18 mouse cellular contexts compared by ENCODE assay signal in the genomic region with DNA sequence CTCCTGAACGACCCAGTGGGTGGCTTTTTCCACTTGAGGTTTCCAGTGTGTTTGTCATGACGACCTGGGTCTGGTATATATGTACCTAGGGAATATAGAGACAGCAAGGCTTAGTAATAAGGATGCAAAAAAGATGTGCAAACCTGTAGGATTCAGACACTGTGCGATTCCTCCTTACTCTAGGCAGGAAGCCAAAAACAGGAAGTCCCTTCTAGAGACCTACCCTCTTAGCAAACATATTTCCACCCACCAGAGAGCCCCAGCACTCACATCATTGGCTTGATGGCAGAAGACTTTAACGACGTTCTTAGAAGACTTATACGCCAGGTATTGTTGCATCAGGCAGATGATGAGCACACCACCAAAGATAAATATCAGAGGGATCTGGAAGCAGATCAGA. TPM values are rescaled to one million over a fixed set of nuclear protein-coding genes. Genes with fewer than 3 reads are reported as not detected.
A peak's percentile ranks its signal among the peaks of the same experiment; 100 is the strongest.
DNase-seq lines count a peak whose midpoint lies in the region; TF ChIP-seq lines count a peak whose summit lies in the region.
"Had no signal": no experiment of that assay in that cellular context is flagged by ENCODE, and none has a peak within 500 bp of the region (broad histone marks: within the 10 kb centered on the region; RNA-seq: fewer than 3 reads in every experiment).

No protein-coding gene starts in this region.

- TF ChIP-seq RAD21 in MEL (IDR thresholded peaks at IDR 0.05; ENCODE audit: low read depth, low read length) = no peak

- H3K9ac ChIP-seq in MEL (ENCODE audit: control insufficient read depth, low read depth, low read length, poor library complexity, severe bottlenecking) = no peak overlapping the region
- H3K9ac ChIP-seq: embryonic facial prominence, embryonic 13.5 days; forebrain, embryonic 12.5 days; hindbrain, embryonic 12.5 days; liver, embryonic 15.5 days had no signal

- peak; percentile 9; the same call in 1 of the 2 replicates for TF ChIP-seq POLR2A in spleen, adult 2 months (IDR thresholded peaks at IDR 0.05; ENCODE audit: low read depth, low read length)
- no peak for TF ChIP-seq POLR2A in MEL (IDR thresholded peaks at IDR 0.05; ENCODE audit: control insufficient read depth in 1 of 2, insufficient read depth in 1 of 2, low read depth in 1 of 2, low read length in 2 of 2, poor library complexity in 1 of 2)
- no peak for TF ChIP-seq POLR2A in cortical plate, adult 2 months (IDR thresholded peaks at IDR 0.05; ENCODE audit: extremely low read depth, insufficient read depth, low read length)
- TF ChIP-seq POLR2A in small intestine, adult 2 months (IDR thresholded peaks at IDR 0.05; ENCODE audit: low read depth, low read length) = no peak

- H3K27me3 ChIP-seq in spleen, adult 2 months (ENCODE audit: control insufficient read depth, insufficient read depth, low read length) = no peaks in the 10 kb centered on the region
- peaks cover 2 to 4% of the 10 kb centered on the region in 2 experiments; a peak in 3 of 4 replicates for H3K27me3 ChIP-seq in MEL (ENCODE audit: control insufficient read depth in 1 of 2, insufficient read depth in 2 of 2, low read length in 2 of 2)
- H3K27me3 ChIP-seq in small intestine, adult 2 months (ENCODE audit: control insufficient read depth, insufficient read depth, low read length) = no peaks in the 10 kb centered on the region
- H3K27me3 ChIP-seq: embryonic facial prominence, embryonic 13.5 days; hindbrain, embryonic 12.5 days; liver, embryonic 15.5 days; megakaryocyte, embryonic 14.5 days had no signal

- H3K36me3 ChIP-seq in spleen, adult 2 months (ENCODE audit: control insufficient read depth, insufficient read depth, low read length) = no peaks in the 10 kb centered on the region
- no peaks in the 10 kb centered on the region; a peak in 1 of 4 replicates for H3K36me3 ChIP-seq in MEL (ENCODE audit: control insufficient read depth in 1 of 2, insufficient read depth in 2 of 2, low read length in 2 of 2)
- peaks cover 6% of the 10 kb centered on the region; the same call in 1 of the 2 replicates for H3K36me3 ChIP-seq in small intestine, adult 2 months (ENCODE audit: control insufficient read depth, insufficient read depth, low read length)
- H3K36me3 ChIP-seq: embryonic facial prominence, embryonic 13.5 days; forebrain, embryonic 12.5 days; G1E; hindbrain, embryonic 12.5 days; liver, embryonic 15.5 days had no signal

- H3K27ac ChIP-seq in spleen, adult 2 months (ENCODE audit: insufficient read depth, low read length) = peak overlapping the region; percentile 70; the same call in 1 of the 2 replicates
- no peak overlapping the region for H3K27ac ChIP-seq in MEL (ENCODE audit: control insufficient read depth, low read depth, low read length)
- peak overlapping the region; percentile 40; the same call in 1 of the 2 replicates for H3K27ac ChIP-seq in cortical plate, adult 2 months (ENCODE audit: insufficient read depth, low read length)
- H3K27ac ChIP-seq in small intestine, adult 2 months (ENCODE audit: insufficient read depth, low read depth, low read length) = peak overlapping the region; percentile 75
- H3K27ac ChIP-seq: embryonic facial prominence, embryonic 13.5 days; forebrain, embryonic 12.5 days; hindbrain, embryonic 12.5 days; liver, embryonic 15.5 days had no signal

- no peak overlapping the region for H3K4me3 ChIP-seq in spleen, adult 2 months (ENCODE audit: extremely low read depth, insufficient read depth, insufficient read length)
- no peak overlapping the region for H3K4me3 ChIP-seq in MEL (ENCODE audit: control insufficient read depth in 1 of 2, insufficient read depth in 1 of 2, low read depth in 2 of 2, low read length in 2 of 2)
- H3K4me3 ChIP-seq in cortical plate, adult 2 months (ENCODE audit: insufficient read depth, low read length) = no peak overlapping the region
- H3K4me3 ChIP-seq in small intestine, adult 2 months (ENCODE audit: low read depth, low read length) = no peak overlapping the region
- H3K4me3 ChIP-seq: embryonic facial prominence, embryonic 13.5 days; forebrain, embryonic 12.5 days; hindbrain, embryonic 12.5 days; liver, embryonic 15.5 days; megakaryocyte, embryonic 14.5 days; myocyte had no signal

- DNase-seq in spleen, adult 2 months (ENCODE audit: low read depth in 1 of 2, low spot score in 2 of 2) = peak; percentile 43 to 51
- DNase-seq in spleen, postnatal 4 days (ENCODE audit: low spot score in 2 of 2) = no peak
- DNase-seq in MEL (ENCODE audit: low read depth, low spot score) = peak; percentile 28
- no peak for DNase-seq in neural tube, embryonic 10.5 days (ENCODE audit: extremely low spot score, low spot score)
- no peak for DNase-seq in adrenal gland, postnatal 14 days
- DNase-seq: cerebellum, postnatal 10 days; kidney, adult 9 months had no signal

- TF ChIP-seq EP300 in MEL (IDR thresholded peaks at IDR 0.05; ENCODE audit: low read depth in 1 of 2, low read length in 2 of 2) = no peak

- H3K79me2 ChIP-seq in MEL (ENCODE audit: control insufficient read depth, insufficient read depth, low read length, poor library complexity) = no peaks in the 10 kb centered on the region

- no peak for TF ChIP-seq CTCF in spleen, adult 2 months (IDR thresholded peaks at IDR 0.05; ENCODE audit: extremely low read depth, insufficient read depth, insufficient read length, insufficient replicate concordance)
- no peak for TF ChIP-seq CTCF in MEL (IDR thresholded peaks at IDR 0.05 in 2 of 3, conservative IDR thresholded peaks at IDR 0.05 in 1 of 3; ENCODE audit: control insufficient read depth in 1 of 3, insufficient read depth in 1 of 3, low read depth in 2 of 3, low read length in 3 of 3, poor library complexity in 1 of 3, severe bottlenecking in 1 of 3)
- TF ChIP-seq CTCF in cortical plate, adult 2 months (IDR thresholded peaks at IDR 0.05; ENCODE audit: extremely low read depth, insufficient read depth, low read length) = no peak
- TF ChIP-seq CTCF in small intestine, adult 2 months (IDR thresholded peaks at IDR 0.05; ENCODE audit: extremely low read depth, insufficient read length, insufficient replicate concordance, low read depth, low read length) = no peak

- 15% methylated on average over 6 of the region's 6 CpGs for WGBS in spleen, adult 2 months
- WGBS in small intestine, adult 2 months = 62% methylated on average over 6 of the region's 6 CpGs

- no peaks in the 10 kb centered on the region for H3K9me3 ChIP-seq in MEL (replicated peaks; ENCODE audit: insufficient read depth, low read length)
- H3K9me3 ChIP-seq: embryonic facial prominence, embryonic 13.5 days; forebrain, embryonic 12.5 days; G1E; hindbrain, embryonic 12.5 days; liver, embryonic 15.5 days; megakaryocyte, embryonic 14.5 days had no signal

- peaks cover 25% of the 10 kb centered on the region; the same call in 1 of the 2 replicates for H3K4me1 ChIP-seq in spleen, adult 2 months (ENCODE audit: control insufficient read depth, insufficient read depth, insufficient read length)
- no peaks in the 10 kb centered on the region for H3K4me1 ChIP-seq in MEL (ENCODE audit: control insufficient read depth in 1 of 2, insufficient read depth in 2 of 2, low read length in 2 of 2)
- no peaks in the 10 kb centered on the region for H3K4me1 ChIP-seq in cortical plate, adult 2 months (ENCODE audit: control insufficient read depth, insufficient read depth, low read length)
- H3K4me1 ChIP-seq in small intestine, adult 2 months (ENCODE audit: control insufficient read depth, insufficient read depth, insufficient read length, low read length) = peaks cover 12% of the 10 kb centered on the region
- H3K4me1 ChIP-seq: embryonic facial prominence, embryonic 13.5 days; forebrain, embryonic 12.5 days; hindbrain, embryonic 12.5 days had no signal

TF ChIP-seq in MEL, 35 proteins besides CTCF, POLR2A, EP300 and RAD21 (continues in another document):
- TF ChIP-seq POLR2AphosphoS5 (IDR thresholded peaks at IDR 0.05; ENCODE audit: borderline replicate concordance, low read depth, low read length) (no peak), ZC3H11A (IDR thresholded peaks at IDR 0.05; ENCODE audit: low read depth, low read length) (no peak), ETS1 (IDR thresholded peaks at IDR 0.05; ENCODE audit: low read depth, low read length) (no peak), ZKSCAN1 (IDR thresholded peaks at IDR 0.05; ENCODE audit: low read depth, low read length) (no peak), MAX (IDR thresholded peaks at IDR 0.05; ENCODE audit: low read length) (no peak), TBP (IDR thresholded peaks at IDR 0.05; ENCODE audit: low read depth, low read length) (no peak), SIN3A (IDR thresholded peaks at IDR 0.05; ENCODE audit: low read length) (no peak), CHD1 (IDR thresholded peaks at IDR 0.05; ENCODE audit: low read depth, low read length) (no peak), MYB (IDR thresholded peaks at IDR 0.05; ENCODE audit: low read depth, low read length) (no peak), GABPA (IDR thresholded peaks at IDR 0.05; ENCODE audit: low read depth, low read length) (no peak), BHLHE40 (IDR thresholded peaks at IDR 0.05; ENCODE audit: borderline replicate concordance, low read depth, low read length) (no peak), RCOR1 (IDR thresholded peaks at IDR 0.05; ENCODE audit: low read depth, low read length) (no peak), NRF1 (IDR thresholded peaks at IDR 0.05; ENCODE audit: insufficient read depth, low read depth, low read length, poor library complexity, severe bottlenecking) (no peak)

RNA-seq across cellular contexts. Expression of gene Ms4a18, which starts 30.2 kb away (rescaled TPM):
- polyA plus RNA-seq in spleen, adult 2 months (2012; rRNA removed) = not detected in 2 replicates
- not detected in 2 replicates for total RNA-seq in MEL (2012; rRNA removed)
- not detected for polyA plus RNA-seq in MEL (2012; ENCODE audit: insufficient read depth in 1 of 2, insufficient read length in 2 of 2, low read depth in 1 of 2, low replicate concordance in 2 of 2, missing spikeins in 1 of 2)
- polyA plus RNA-seq in cortical plate, adult 2 months (2012; rRNA removed) = not detected in 2 replicates
- 30.4 and 79.4 TPM in 2 replicates for polyA plus RNA-seq in small intestine, adult 2 months (2012; rRNA removed)
- total RNA-seq in adrenal gland, postnatal 14 days (2021) = not detected in 2 replicates
- total RNA-seq: G1E; left cerebral cortex, postnatal 36 days had no signal
- polyA plus RNA-seq: embryonic facial prominence, embryonic 13.5 days; forebrain, embryonic 12.5 days; G1E; heart, embryonic 11.5 days; hindbrain, embryonic 12.5 days had no signal

RNA-seq across cellular contexts. Expression of gene Ms4a8a, which starts 32.9 kb away (rescaled TPM):
- 2.1 and 2.6 TPM in 2 replicates for polyA plus RNA-seq in spleen, adult 2 months (2012; rRNA removed)
- not detected in 2 replicates for total RNA-seq in MEL (2012; rRNA removed)
- not detected for polyA plus RNA-seq in MEL (2012; ENCODE audit: insufficient read depth in 1 of 2, insufficient read length in 2 of 2, low read depth in 1 of 2, low replicate concordance in 2 of 2, missing spikeins in 1 of 2)
- 0.11 and 0.13 TPM in 2 replicates for polyA plus RNA-seq in cortical plate, adult 2 months (2012; rRNA removed)
- polyA plus RNA-seq in small intestine, adult 2 months (2012; rRNA removed) = 173 and 417 TPM in 2 replicates
- 1.5 and 2.5 TPM in 2 replicates for total RNA-seq in adrenal gland, postnatal 14 days (2021)
- total RNA-seq: G1E; left cerebral cortex, postnatal 36 days had no signal
- polyA plus RNA-seq: embryonic facial prominence, embryonic 13.5 days; forebrain, embryonic 12.5 days; G1E; heart, embryonic 11.5 days; hindbrain, embryonic 12.5 days had no signal

RNA-seq across cellular contexts. Expression of gene Ms4a15, which starts 55.0 kb away (rescaled TPM):
- polyA plus RNA-seq in spleen, adult 2 months (2012; rRNA removed) = 0.06 and 0.35 TPM in 2 replicates
- total RNA-seq in MEL (2012; rRNA removed) = not detected in 2 replicates
- not detected for polyA plus RNA-seq in MEL (2012; ENCODE audit: insufficient read depth in 1 of 2, insufficient read length in 2 of 2, low read depth in 1 of 2, low replicate concordance in 2 of 2, missing spikeins in 1 of 2)
- polyA plus RNA-seq in cortical plate, adult 2 months (2012; rRNA removed) = not detected in 2 replicates
- polyA plus RNA-seq in small intestine, adult 2 months (2012; rRNA removed) = 0.20 and 1.9 TPM in 2 replicates
- not detected in 2 replicates for total RNA-seq in adrenal gland, postnatal 14 days (2021)
- total RNA-seq: G1E had no signal
- polyA plus RNA-seq: embryonic facial prominence, embryonic 13.5 days; forebrain, embryonic 12.5 days; heart, embryonic 11.5 days; hindbrain, embryonic 12.5 days; liver, embryonic 15.5 days; myocyte had no signal

Comparison
In these comparisons a context has a peak if more than half of its experiments do, and no peak if none do; other contexts are left out.
1. DNase-seq: peak in spleen, adult 2 months (2 of 2) and MEL (single experiment); none in spleen, postnatal 4 days (0 of 2), neural tube, embryonic 10.5 days (single experiment) and adrenal gland, postnatal 14 days (single experiment).
2. RNA of gene Ms4a18, which starts 30.2 kb away (polyA plus RNA-seq): 30.4 to 79.4 TPM in small intestine, adult 2 months; not detected in cortical plate, adult 2 months, not detected in spleen, adult 2 months and not detected in MEL; every median in the first group is over 10 times any median in the second.
3. RNA of gene Ms4a8a, which starts 32.9 kb away (polyA plus RNA-seq): 173 to 417 TPM in small intestine, adult 2 months; 2.1 to 2.6 TPM in spleen, adult 2 months, 0.11 to 0.13 TPM in cortical plate, adult 2 months and not detected in MEL; every median in the first group is over 10 times any median in the second.